Mouse (Mus musculus): ENCODE measurements around the gene Gpx1. TPM values are rescaled to one million over a fixed set of nuclear protein-coding genes. Genes with fewer than 3 reads are reported as not detected.

Gpx1 gene
- polyA plus RNA-seq, 1 experiment = 905 TPM

Other genes with a start within 250 kb of the Gpx1 start
- gene Apeh, start 244.3 kb upstream of the Gpx1 start, polyA plus RNA-seq (2012; rRNA removed) = 94.2 and 118 TPM in 2 replicates
- 1.5 and 1.9 TPM in 2 replicates for gene Bsn, start 148.5 kb upstream of the Gpx1 start, polyA plus RNA-seq (2012; rRNA removed)
- gene Dag1, start 74.9 kb upstream of the Gpx1 start, polyA plus RNA-seq (2012; rRNA removed) = 60.0 and 110 TPM in 2 replicates
- gene Nicn1, start 48.5 kb upstream of the Gpx1 start, polyA plus RNA-seq (2012; rRNA removed) = 26.4 and 27.3 TPM in 2 replicates
- 37.3 and 45.6 TPM in 2 replicates for gene Amt, start 42.0 kb upstream of the Gpx1 start, polyA plus RNA-seq (2012; rRNA removed)
- 151 and 208 TPM in 2 replicates for gene Rhoa, start 32.8 kb upstream of the Gpx1 start, polyA plus RNA-seq (2012; rRNA removed)
- 78.7 and 101 TPM in 2 replicates for gene Tcta, start 32.7 kb upstream of the Gpx1 start, polyA plus RNA-seq (2012; rRNA removed)
- 66.8 and 69.5 TPM in 2 replicates for gene Usp4, start 8.9 kb downstream of the Gpx1 start, polyA plus RNA-seq (2012; rRNA removed)
- 0.25 and 0.34 TPM in 2 replicates for gene 1700102P08Rik, start 53.9 kb downstream of the Gpx1 start, polyA plus RNA-seq (2012; rRNA removed)
- gene Ccdc36, start 89.6 kb downstream of the Gpx1 start, polyA plus RNA-seq (2012; rRNA removed) = 0.04 and 0.16 TPM in 2 replicates
- gene BC048562, start 97.6 kb downstream of the Gpx1 start, polyA plus RNA-seq (2012; rRNA removed) = not detected in 2 replicates
- gene Ccdc71, start 121.6 kb downstream of the Gpx1 start, polyA plus RNA-seq (2012; rRNA removed) = 21.5 and 23.2 TPM in 2 replicates
- 56.8 and 58.8 TPM in 2 replicates for gene Klhdc8b, start 122.7 kb downstream of the Gpx1 start, polyA plus RNA-seq (2012; rRNA removed)
- 174 and 220 TPM in 2 replicates for gene Lamb2, start 140.8 kb downstream of the Gpx1 start, polyA plus RNA-seq (2012; rRNA removed)
- gene Usp19, start 151.7 kb downstream of the Gpx1 start, polyA plus RNA-seq (2012; rRNA removed) = 150 and 161 TPM in 2 replicates
- gene Qars, start 168.8 kb downstream of the Gpx1 start, polyA plus RNA-seq (2012; rRNA removed) = 248 and 249 TPM in 2 replicates
- 92.2 and 108 TPM in 2 replicates for gene Qrich1, start 177.9 kb downstream of the Gpx1 start, polyA plus RNA-seq (2012; rRNA removed)
- 79.5 and 90.1 TPM in 2 replicates for gene Impdh2, start 221.4 kb downstream of the Gpx1 start, polyA plus RNA-seq (2012; rRNA removed)
- gene Ndufaf3, start 228.5 kb downstream of the Gpx1 start, polyA plus RNA-seq (2012; rRNA removed) = 49.3 and 63.1 TPM in 2 replicates
- gene Dalrd3, start 231.0 kb downstream of the Gpx1 start, polyA plus RNA-seq (2012; rRNA removed) = 197 and 214 TPM in 2 replicates
- gene Wdr6, start 239.8 kb downstream of the Gpx1 start, polyA plus RNA-seq (2012; rRNA removed) = 48.1 and 59.1 TPM in 2 replicates

All from gonadal fat pad, adult 2 months (tissue).